Mouse (Mus musculus) kidney, adult 2 months (tissue): ENCODE results near the gene Fastkd2. TPM values are rescaled to one million over a fixed set of nuclear protein-coding genes. Genes with fewer than 3 reads are reported as not detected.

ENCODE experiments used
- DNase-seq: peaks from one replicate; pipeline ENCODE4 v3.0.0; 2021
- H3K27ac ChIP-seq: fragments of 200-500 bp; 2 replicates; pipeline ENCODE4 v1.5.1; 2012; ENCODE audit warnings: low read depth, low read length, control low read depth, inconsistent platforms; ENCODE audit not compliant: insufficient read depth
- H3K27me3 ChIP-seq: fragments of 200-500 bp; replicated peaks from 2 replicates; pipeline ENCODE4 v1.6.1; 2012; ENCODE audit warnings: mild to moderate bottlenecking, moderate library complexity, low read length, inconsistent platforms; ENCODE audit not compliant: control insufficient read depth, insufficient read depth
- H3K36me3 ChIP-seq: fragments of 200-500 bp; 2 replicates; pipeline ENCODE4 v1.6.1; 2012; ENCODE audit warnings: mild to moderate bottlenecking, moderate library complexity, low read length, inconsistent platforms; ENCODE audit not compliant: control insufficient read depth, insufficient read depth
- H3K4me1 ChIP-seq: fragments of 200-500 bp; 2 replicates; pipeline ENCODE4 v1.6.1; 2011; ENCODE audit warnings: low read length; ENCODE audit not compliant: control insufficient read depth, insufficient read depth
- H3K4me3 ChIP-seq: fragments of 200-500 bp; 2 replicates; pipeline ENCODE4 v1.5.1; 2011; ENCODE audit warnings: mild to moderate bottlenecking, low read depth, low read length, control low read depth; ENCODE audit not compliant: insufficient read depth
- CTCF ChIP-seq: fragments of 200-500 bp; conservative IDR thresholded peaks from 2 replicates; pipeline ENCODE4 v1.5.1; 2011; ENCODE audit warnings: low read depth, mild to moderate bottlenecking, control low read depth, low read length, moderate library complexity, mixed read lengths; ENCODE audit not compliant: insufficient read depth, insufficient read length
- POLR2A ChIP-seq: fragments of 200-500 bp; IDR thresholded peaks from one replicate; pipeline ENCODE4 v1.6.1; 2011; ENCODE audit warnings: low read depth, low read length, control low read depth
- WGBS: fragments of 180-500 bp; shearing (Covaris S2); methylation state at CpG from one replicate; pipeline ENCODE4 v1.1.7; 2018; 5-methylcytosine and 5-hydroxymethylcytosine counted together
- polyA plus RNA-seq: library from polyadenylated mRNA; depleted of rRNA; stranded (reverse); fragments of >200 nt; gene quantifications from 2 replicates; pipeline ENCODE4 v1.2.3, GENCODE M21; 2012; rRNA removed

The Fastkd2 gene
- polyA plus RNA-seq, 1 experiment, result 7.2 TPM

- no peak for DNase-seq
- 35% methylated on average over 1 of the region's 1 CpGs for WGBS
Measured at GRCm38 (mm10) chr1:63776396-63776795, 46.0 kb downstream of the Fastkd2 start.

DNA sequence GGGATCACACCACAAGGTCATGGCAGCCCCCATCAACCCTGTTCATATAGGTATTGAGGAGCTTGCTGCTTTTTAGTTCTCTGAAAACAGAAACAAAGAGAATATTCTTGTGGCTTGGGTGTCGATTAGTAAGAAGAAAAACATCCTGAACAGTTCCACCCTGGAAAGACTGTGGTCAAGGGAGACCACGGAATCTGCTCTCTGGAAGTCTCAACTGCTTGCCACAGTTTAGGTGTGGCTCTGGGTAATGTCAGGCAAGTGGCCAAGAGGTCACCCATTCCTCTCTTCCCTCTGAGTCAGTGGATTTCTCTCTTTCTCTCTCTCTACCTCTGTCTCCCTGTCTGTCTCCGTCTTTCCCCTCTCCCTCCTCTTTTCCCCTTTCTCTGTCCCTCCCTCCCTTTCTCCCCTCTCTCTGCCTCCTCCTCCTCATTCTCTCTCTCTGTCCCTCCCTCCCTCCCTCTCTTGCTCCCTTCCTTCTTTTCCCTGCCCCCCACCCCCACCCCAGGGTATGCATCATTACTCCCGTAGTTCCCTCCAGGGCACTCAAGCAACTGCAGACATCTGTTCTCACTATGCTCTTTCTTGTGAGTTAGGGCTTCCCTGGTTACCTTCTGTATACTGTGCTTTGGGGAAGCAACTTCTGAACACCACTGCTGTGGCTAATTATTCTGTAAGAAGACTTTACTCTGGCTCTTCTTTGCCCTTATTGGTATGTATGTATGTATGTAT lies 46.7 kb downstream of the Fastkd2 start:
- no peaks in the 10 kb centered on the region; the same call in 1 of the 2 replicates for H3K27me3 ChIP-seq
- no peaks in the 10 kb centered on the region for H3K4me1 ChIP-seq
- no peak for TF ChIP-seq CTCF
- TF ChIP-seq POLR2A, result no peak
- no peak overlapping the region for H3K27ac ChIP-seq
- H3K4me3 ChIP-seq, result no peak overlapping the region
- H3K36me3 ChIP-seq, result no peaks in the 10 kb centered on the region
- 34% methylated on average over 4 of the region's 4 CpGs for WGBS
- DNase-seq, result no peak

More at GRCm38 (mm10) chr1:63776396-63776795, 46.0 kb downstream of the Fastkd2 start:
- Histone ChIP-seq H3K27ac (no peak overlapping the region), H3K4me3 (no peak overlapping the region), H3K4me1 (no peaks in the 10 kb centered on the region), H3K27me3 (no peaks in the 10 kb centered on the region; the same call in 1 of the 2 replicates), H3K36me3 (no peaks in the 10 kb centered on the region)
- TF ChIP-seq POLR2A (no peak), CTCF (no peak)

DNA sequence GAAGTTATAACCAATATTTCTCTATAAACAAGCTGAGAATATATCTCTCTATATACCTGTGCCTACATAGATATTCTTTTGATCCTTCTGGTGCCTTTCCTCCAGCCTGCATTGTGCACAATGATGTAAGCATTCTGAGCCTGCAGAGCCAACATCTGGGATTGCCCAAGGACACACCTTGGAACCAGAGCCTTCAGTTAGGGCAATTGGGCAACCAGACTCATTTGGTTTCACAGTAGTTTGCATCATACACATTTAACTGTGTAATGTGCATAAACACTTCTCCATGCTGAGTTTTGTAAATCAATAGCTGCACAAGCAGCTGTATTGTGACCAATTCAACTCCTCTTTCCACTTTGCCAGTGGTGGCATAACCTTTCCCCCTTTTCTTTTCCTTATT lies 63.9 kb downstream of the Fastkd2 start:
- Histone ChIP-seq H3K27me3 (no peaks in the 10 kb centered on the region), H3K4me1 (no peaks in the 10 kb centered on the region), H3K36me3 (no peaks in the 10 kb centered on the region), H3K27ac (no peak overlapping the region), H3K4me3 (no peak overlapping the region)
- no peak for DNase-seq
- TF ChIP-seq CTCF (no peak), POLR2A (no peak)

Other genes starting within 250 kb of the Fastkd2 start
- gene Gm39653, start 114.6 kb upstream of the Fastkd2 start, polyA plus RNA-seq, result not detected in 2 replicates
- not detected in 2 replicates for gene Dytn, start 43.7 kb upstream of the Fastkd2 start, polyA plus RNA-seq
- gene Mdh1b, start 296 bp upstream of the Fastkd2 start, polyA plus RNA-seq, result 0.07 and 0.19 TPM in 2 replicates
- gene 4933402D24Rik, start 38.7 kb downstream of the Fastkd2 start, polyA plus RNA-seq, result not detected in 2 replicates